ENCODE assay signal across 11 mouse cellular contexts in genomic region chr8:127774642-127775041, GRCm38 (mm10).
DNase-seq lines count a peak whose midpoint lies in the region; ATAC-seq and TF ChIP-seq lines count a peak whose summit lies in the region.
"Had no signal": no experiment of that assay in that cellular context is flagged by ENCODE, and none has a peak within 500 bp of the region (broad histone marks: within the 10 kb centered on the region; RNA-seq: fewer than 3 reads in every experiment).

No protein-coding gene starts in this region.

- H3K36me3 ChIP-seq in hindbrain, postnatal 0 days (ENCODE audit: insufficient read depth, low read length): no peaks in the 10 kb centered on the region
- H3K36me3 ChIP-seq in midbrain, embryonic 11.5 days (ENCODE audit: control insufficient read depth, insufficient read depth, low read length): no peaks in the 10 kb centered on the region
- no peaks in the 10 kb centered on the region for H3K36me3 ChIP-seq in heart, adult 2 months (ENCODE audit: control insufficient read depth, insufficient read depth, low read length)
- H3K36me3 ChIP-seq: limb, embryonic 12.5 days had no signal

- no peaks in the 10 kb centered on the region for H3K79me2 ChIP-seq in heart, adult 2 months (replicated peaks; ENCODE audit: control insufficient read depth, insufficient read depth, low read length)

- TF ChIP-seq POLR2A in heart, adult 2 months (IDR thresholded peaks at IDR 0.05; ENCODE audit: insufficient read depth, low read depth, low read length): no peak

- no peak for TF ChIP-seq CTCF in hindbrain, postnatal 0 days (IDR thresholded peaks at IDR 0.05; ENCODE audit: low read depth)
- TF ChIP-seq CTCF in heart, adult 2 months (IDR thresholded peaks at IDR 0.05): no peak

- H3K9ac ChIP-seq in hindbrain, postnatal 0 days (replicated peaks; ENCODE audit: low read length): no peak overlapping the region
- H3K9ac ChIP-seq in midbrain, embryonic 11.5 days (ENCODE audit: low read length): no peak overlapping the region
- no peak overlapping the region for H3K9ac ChIP-seq in heart, adult 2 months (ENCODE audit: low read depth, low read length)
- H3K9ac ChIP-seq: limb, embryonic 12.5 days had no signal

- H3K4me2 ChIP-seq in hindbrain, postnatal 0 days (ENCODE audit: low read depth, low read length): peak overlapping the region; percentile 30; the same call in 1 of the 2 replicates
- H3K4me2 ChIP-seq in midbrain, embryonic 11.5 days: no peak overlapping the region
- H3K4me2 ChIP-seq: limb, embryonic 12.5 days had no signal

- H3K9me3 ChIP-seq in hindbrain, postnatal 0 days (ENCODE audit: low read length): no peaks in the 10 kb centered on the region
- no peaks in the 10 kb centered on the region for H3K9me3 ChIP-seq in midbrain, embryonic 11.5 days (ENCODE audit: control insufficient read depth, low read length)
- H3K9me3 ChIP-seq: limb, embryonic 12.5 days had no signal

- no peak overlapping the region for H3K27ac ChIP-seq in hindbrain, postnatal 0 days
- no peak overlapping the region for H3K27ac ChIP-seq in midbrain, embryonic 11.5 days (ENCODE audit: low read depth, low read length)
- H3K27ac ChIP-seq in heart, adult 2 months: no peak overlapping the region
- H3K27ac ChIP-seq: limb, embryonic 12.5 days had no signal

- peaks cover 12% of the 10 kb centered on the region; the same call in 1 of the 2 replicates for H3K4me1 ChIP-seq in hindbrain, postnatal 0 days (ENCODE audit: insufficient read depth, low read length)
- peaks cover 6% of the 10 kb centered on the region for H3K4me1 ChIP-seq in midbrain, embryonic 11.5 days (ENCODE audit: control insufficient read depth, insufficient read depth, low read length)
- H3K4me1 ChIP-seq in heart, adult 2 months (ENCODE audit: control insufficient read depth, insufficient read depth, low read length): peaks cover 5% of the 10 kb centered on the region

- intact Hi-C loops in heart, adult 2 months (cut with DNase I): no loop called here

- no peak overlapping the region for H3K4me3 ChIP-seq in hindbrain, postnatal 0 days (ENCODE audit: low read length)
- no peak overlapping the region for H3K4me3 ChIP-seq in midbrain, embryonic 11.5 days (ENCODE audit: low read depth, low read length)
- H3K4me3 ChIP-seq in heart, adult 2 months: no peak overlapping the region
- H3K4me3 ChIP-seq: limb, embryonic 12.5 days had no signal

- WGBS in hindbrain, postnatal 0 days: 35% methylated on average over 9 of the region's 9 CpGs
- 48% methylated on average over 9 of the region's 9 CpGs for WGBS in midbrain, embryonic 11.5 days
- WGBS in heart, adult 2 months: 89% methylated on average over 9 of the region's 9 CpGs

- no peaks in the 10 kb centered on the region for H3K27me3 ChIP-seq in hindbrain, postnatal 0 days (ENCODE audit: insufficient read depth, low read length)
- H3K27me3 ChIP-seq in midbrain, embryonic 11.5 days (ENCODE audit: control insufficient read depth, insufficient read depth, low read length): no peaks in the 10 kb centered on the region
- H3K27me3 ChIP-seq in heart, adult 2 months (ENCODE audit: control insufficient read depth, insufficient read depth, low read length): no peaks in the 10 kb centered on the region
- H3K27me3 ChIP-seq: limb, embryonic 12.5 days had no signal

- ATAC-seq in hindbrain, postnatal 0 days: peak; percentile 74
- ATAC-seq in midbrain, embryonic 11.5 days (ENCODE audit: low FRiP score): peak; percentile 51; the same call in 1 of the 2 replicates
- ATAC-seq: inflammation-experienced regulatory T-cells, adult 6 months had no signal

- TF ChIP-seq EP300 in heart, adult 2 months (IDR thresholded peaks at IDR 0.05; ENCODE audit: insufficient read depth, low read depth, low read length): no peak

- peak; percentile 7 to 13 for DNase-seq in cerebellum, postnatal 14 days
- DNase-seq in cerebellum, postnatal 36 days: no peak
- DNase-seq in Muller cell, postnatal 12 days (ENCODE audit: inconsistent ontology term): peak; percentile 75
- peak; percentile 70 for DNase-seq in hindbrain, postnatal 0 days (ENCODE audit: low spot score)
- DNase-seq in midbrain, embryonic 11.5 days (ENCODE audit: low spot score, missing footprints): peak; percentile 84
- no peak for DNase-seq in urinary bladder, postnatal 10 days (ENCODE audit: low spot score)
- DNase-seq in testis, postnatal 14 days (ENCODE audit: low spot score): no peak
- DNase-seq in heart, adult 2 months: no peak
- DNase-seq: cerebellum, adult 8-10 months had no signal

Comparison
In these comparisons a context has a peak if more than half of its experiments do, and no peak if none do; other contexts are left out.
1. DNase-seq: peak in cerebellum, postnatal 14 days (2 of 2), Muller cell, postnatal 12 days (single experiment), hindbrain, postnatal 0 days (single experiment) and midbrain, embryonic 11.5 days (single experiment); none in cerebellum, postnatal 36 days (0 of 2), urinary bladder, postnatal 10 days (single experiment), testis, postnatal 14 days (single experiment) and heart, adult 2 months (0 of 2).